Mouse (Mus musculus): ENCODE measurements around the gene Npvf. TPM values are rescaled to one million over a fixed set of nuclear protein-coding genes. Genes with fewer than 3 reads are reported as not detected.
"Not testable (repeated sequence)": the region's sequence is repeated elsewhere in the genome, so short reads cannot be mapped to it uniquely, and the experiment has no call there.

The Npvf gene
- total RNA-seq, 4 experiments from 2014 or later, result not detected

DNA sequence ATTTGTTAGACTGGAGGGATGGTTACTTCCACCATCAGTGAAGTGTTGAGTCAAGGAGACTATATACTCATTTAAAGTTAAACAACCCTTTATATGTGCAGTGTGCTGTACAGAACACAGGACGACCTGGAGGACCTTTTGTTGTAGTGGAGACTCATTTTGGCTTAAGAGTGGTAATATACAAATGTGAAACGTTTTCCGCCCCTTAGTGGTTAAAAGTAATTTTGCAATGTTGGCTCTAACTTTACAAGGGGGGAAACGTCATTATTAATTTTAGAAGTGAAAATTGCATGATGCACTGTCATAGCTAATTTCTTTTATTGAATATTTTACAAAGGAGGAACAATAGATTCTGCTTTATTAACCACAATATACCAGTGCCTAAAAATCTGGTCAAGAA is 13.9 kb downstream of the Npvf start:
- no peak for DNase-seq (ENCODE audit: low spot score in 2 of 2)

DNA sequence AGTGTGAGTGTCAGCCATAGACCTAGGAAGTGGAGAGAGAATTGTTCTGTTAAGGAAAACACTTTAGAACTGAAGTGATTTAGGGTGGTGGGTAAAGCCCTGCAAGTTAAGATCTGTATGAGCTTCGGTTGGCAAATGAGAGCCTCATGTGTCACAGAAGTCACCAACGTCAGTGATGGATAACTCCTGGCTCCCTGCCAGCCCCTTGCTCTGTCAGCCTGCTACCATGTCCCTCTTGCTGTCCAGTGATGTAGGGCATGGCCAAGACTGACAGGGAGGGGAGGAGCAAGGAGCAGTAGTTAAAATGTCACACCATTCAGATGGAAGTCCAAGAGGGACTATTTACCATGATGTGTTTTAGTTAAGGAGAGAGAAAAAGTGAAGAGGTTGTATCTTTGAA is 14.6 kb downstream of the Npvf start:
- no peak for DNase-seq (ENCODE audit: low spot score in 2 of 2)

DNA sequence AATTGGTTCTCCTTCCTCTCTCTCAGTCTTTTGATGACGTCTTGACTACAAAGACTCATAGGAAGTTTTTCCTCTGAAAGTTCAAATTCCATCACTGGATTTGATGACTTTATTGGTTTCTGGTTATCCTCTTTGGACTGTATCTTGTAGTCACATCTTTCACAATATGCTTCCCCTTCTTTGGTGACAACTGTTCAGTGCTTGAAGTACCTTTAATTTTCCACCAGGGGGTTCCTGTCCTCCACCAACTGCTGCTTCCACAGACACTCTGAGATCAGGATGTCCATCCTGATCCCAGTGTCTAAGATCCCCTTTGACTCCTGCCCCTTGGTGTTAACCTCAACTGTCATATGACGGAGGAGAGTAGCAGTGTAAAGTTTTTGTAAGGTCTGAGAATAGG is 28.1 kb downstream of the Npvf start:
- DNase-seq (ENCODE audit: low spot score in 2 of 2), result not testable (repeated sequence)

GRCm38 (mm10) chr6:50618273-50618672 is 36.0 kb downstream of the Npvf start:
- not testable (repeated sequence) for DNase-seq (ENCODE audit: low spot score in 2 of 2)

DNA sequence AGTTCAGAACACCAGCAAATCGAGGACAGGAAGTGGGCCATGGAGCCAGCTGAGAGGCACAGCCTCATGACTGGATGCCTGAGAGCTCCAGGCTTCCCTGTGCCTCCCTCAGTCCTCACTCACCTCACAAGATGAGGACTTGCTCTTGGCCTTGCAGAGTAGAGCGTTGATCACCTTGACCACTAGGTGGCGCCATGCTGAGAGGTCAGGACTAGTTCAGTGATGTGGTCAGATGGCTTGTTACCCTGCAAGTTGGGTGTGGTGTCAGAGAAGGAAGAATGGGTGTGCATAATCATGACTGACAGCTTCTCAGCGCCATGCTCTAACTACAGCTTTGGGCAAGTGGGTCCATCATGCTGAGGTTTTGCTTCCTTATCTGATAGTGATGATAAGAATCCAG is 52.6 kb downstream of the Npvf start:
- DNase-seq (ENCODE audit: low spot score in 2 of 2), result no peak

Other genes starting within 250 kb of the Npvf start
- gene Osbpl3, start 198.2 kb downstream of the Npvf start, total RNA-seq (2022), result 10 to 100 TPM; 18.5 to 22.5 (median 19.7) TPM
- 10 to 100 TPM; 36.4 to 45.7 (median 39.8) TPM for gene Cycs, start 87.9 kb downstream of the Npvf start, total RNA-seq (2022)
- under 1 TPM; 0.12 to 0.33 (median 0.21) TPM for gene 4921507P07Rik, start 57.8 kb downstream of the Npvf start, total RNA-seq (2022)

Measured in layer of hippocampus, adult 8-10 months (tissue).